Mouse (Mus musculus) C2C12 (cell line): ENCODE results near the gene Adcy7.

Source experiments
- CTCF ChIP-seq: IDR thresholded peaks from one replicate; pipeline ENCODE4 v1.5.1; 2011; ENCODE audit not compliant: control insufficient read depth, insufficient read depth, insufficient read length
- MYOG ChIP-seq: IDR thresholded peaks from one replicate; pipeline ENCODE4 v1.6.1; 2011; ENCODE audit not compliant: control insufficient read depth, insufficient read length; ENCODE audit errors: extremely low read depth

- TF ChIP-seq CTCF (no peak), MYOG (no peak)
Observed at GRCm38 (mm10) chr8:88286421-88286960, 14.3 kb downstream of the Adcy7 start.
